Mouse (Mus musculus): ENCODE measurements around the gene Tmem123.

The Tmem123 gene

DNA sequence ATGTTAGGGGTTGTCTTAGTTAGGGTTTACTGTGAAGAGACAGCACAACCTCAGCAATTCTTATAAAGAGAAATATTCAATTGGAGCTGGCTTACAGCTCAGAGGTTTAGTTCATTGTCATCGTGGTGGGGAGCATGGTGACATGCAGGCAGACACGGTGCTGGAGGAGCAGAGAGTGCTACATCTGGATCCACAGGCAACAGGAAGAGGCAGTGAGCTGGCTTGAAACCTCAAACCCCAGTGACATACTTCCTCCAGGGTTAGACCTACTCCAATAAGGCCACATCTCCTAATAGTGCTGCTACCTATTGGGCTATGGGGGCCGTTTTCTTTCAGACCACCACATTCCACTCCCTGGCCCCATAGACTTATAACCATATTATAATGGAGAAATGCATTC lies 12.1 kb downstream of the Tmem123 start:
- peak; percentile 91 for DNase-seq (ENCODE audit: low read depth)

DNA sequence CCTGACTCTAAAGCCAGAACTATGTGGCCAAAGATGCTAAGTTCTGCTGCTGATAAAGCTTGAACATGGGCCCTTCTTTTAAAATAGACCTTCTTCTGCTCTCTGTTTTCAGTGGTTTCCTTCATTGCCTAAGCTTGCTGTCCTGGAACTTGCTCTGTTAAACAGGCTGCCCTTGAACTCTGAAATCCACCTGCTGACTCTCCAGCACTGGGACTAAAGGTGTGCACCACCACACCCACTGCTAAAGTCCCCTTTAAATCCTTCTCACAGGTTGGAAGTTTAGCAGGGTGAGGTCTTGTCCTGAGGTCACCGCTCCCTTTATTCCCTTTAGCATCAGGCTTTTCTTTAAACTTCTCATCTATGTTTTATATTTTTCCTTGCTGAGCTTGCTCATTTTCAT lies 13.1 kb downstream of the Tmem123 start:
- DNase-seq (ENCODE audit: low read depth) = no peak

DNA sequence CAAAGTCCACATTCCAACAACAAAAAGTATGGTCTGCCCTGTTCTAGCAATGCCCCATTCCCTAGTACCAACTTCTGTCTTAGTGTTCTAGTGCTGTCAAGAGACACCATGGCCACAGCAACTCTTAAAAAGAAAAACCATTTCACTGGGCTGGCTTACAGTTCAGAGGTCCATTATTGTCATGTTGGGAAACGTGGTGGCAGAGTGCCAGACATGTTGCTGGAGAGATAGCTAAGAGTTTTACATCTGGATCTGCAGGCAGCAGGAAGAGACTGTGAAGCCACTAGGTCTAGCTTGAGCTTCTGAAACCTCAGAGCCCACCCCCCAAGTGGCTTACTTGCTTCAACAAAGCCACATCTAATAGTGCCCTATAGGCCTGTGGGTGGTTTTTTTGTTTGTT lies 13.8 kb downstream of the Tmem123 start:
- peak; percentile 81 for DNase-seq (ENCODE audit: low read depth)

DNA sequence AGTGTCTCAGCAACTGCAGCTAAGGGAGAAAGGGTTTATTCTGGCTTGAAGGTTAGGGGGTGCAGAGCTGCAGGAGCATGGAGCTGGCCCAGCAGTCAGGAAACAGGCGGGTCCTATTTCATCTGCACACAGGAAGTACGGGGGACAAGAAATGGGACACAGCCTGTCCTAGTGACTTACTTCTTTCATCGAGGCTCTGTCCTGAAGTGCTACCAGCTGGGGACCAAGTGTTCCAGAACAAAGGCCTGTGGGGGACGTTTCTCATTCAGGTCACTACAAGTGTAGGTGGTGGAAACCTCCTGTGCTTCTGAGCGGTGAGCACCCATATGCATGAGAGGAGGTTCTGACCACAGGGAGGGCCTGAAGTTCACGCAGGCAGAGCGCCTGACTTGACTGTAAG lies 14.9 kb downstream of the Tmem123 start:
- DNase-seq (ENCODE audit: low read depth) = no peak

DNA sequence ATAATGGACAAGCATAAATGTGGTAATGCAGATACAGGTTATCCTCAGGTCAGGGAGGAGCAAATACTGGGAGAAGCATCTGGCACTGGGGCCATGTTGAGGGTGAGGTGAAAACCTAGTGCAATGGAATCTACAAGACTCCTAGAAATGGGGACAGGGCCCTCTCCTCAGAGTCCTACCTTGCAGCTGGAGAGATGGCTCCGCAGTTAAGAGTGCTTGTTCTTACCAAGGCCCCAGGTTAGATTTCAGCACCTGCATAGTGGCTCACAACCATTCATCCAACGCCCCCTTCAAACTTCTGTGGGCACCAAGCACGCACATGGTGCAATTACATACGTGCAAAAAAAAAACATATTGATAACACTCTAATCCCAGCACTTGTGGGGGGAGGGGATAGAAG lies 15.9 kb downstream of the Tmem123 start:
- DNase-seq (ENCODE audit: low read depth) = no peak

DNA sequence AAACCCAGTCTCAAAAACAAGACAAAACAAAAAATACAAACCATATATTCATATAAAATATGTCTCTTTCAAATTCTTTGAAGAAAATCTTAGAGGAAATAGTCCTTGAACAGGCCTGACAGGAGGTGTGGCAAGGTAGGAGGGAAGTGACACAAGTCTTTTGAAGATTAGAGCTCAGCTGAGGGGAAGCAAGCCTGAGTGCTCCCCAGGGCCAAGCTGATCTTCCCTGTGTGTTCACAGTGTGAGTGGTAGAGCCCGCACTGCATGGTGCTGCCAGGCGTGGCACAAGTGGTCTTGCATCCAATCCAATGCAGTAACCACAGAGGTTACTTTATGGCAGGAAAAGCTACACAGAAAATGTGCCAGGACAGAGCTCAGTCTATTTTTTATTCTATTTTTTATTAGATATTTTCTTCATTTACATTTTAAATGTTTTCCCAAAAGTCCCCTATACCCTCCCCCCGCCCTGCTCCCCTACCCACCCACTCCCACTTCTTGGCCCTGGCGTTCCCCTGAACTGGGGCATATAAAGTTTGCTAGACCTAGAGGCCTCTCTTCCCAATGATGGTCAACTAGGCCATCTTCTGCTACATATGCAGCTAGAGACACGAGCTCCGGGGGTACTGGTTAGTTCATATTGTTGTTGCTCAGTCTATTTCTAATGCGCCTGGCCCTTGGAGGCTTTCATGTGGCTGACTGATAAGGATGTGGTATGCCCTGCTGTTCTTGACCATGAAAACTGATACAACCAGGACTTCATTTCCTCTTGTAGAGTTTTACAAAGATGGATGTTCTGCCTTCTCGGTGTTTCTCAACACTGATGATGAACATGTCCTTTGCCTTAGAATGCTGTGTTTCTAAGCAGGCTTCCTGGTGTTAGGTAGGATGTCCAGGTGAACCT lies 16.7 kb downstream of the Tmem123 start:
- peak; percentile 96 for DNase-seq (ENCODE audit: low read depth)

DNA sequence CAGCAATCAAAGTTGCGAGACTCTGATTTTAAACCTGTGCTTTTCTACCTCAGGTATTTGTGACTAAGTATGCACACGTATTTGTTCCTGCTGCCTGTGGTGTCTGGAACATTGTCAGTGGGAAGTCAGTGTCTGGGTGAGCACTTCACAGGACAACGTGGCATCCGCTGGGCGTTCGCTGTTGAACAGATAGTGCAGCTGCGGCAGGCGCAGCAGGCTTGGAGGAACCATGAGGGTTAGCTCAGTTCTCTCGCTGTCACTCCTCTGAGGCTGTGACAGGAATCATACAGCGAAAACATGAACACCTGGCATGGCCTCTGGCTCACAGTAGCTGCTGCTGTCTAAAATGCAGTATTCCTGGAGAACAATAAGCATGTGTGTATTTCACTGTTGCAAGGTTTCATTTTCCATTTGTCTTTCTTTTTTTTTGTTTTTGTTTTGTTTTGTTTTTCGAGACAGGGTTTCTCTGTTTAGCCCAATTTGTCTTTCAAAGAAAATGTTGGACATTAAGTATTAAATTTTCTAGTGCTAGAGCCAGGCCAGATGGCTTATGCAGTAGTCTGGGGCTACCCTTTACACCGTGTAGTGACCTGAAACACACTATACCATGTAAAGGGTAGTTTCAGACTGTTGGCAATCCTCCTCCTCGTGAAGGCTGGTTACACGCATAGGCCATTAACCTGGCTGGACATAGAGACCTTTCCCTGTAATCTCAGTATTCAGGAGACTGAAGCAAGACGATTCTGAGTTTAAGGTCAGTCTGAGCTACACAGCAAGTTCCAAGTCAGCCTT lies 20.2 kb downstream of the Tmem123 start:
- no peak for DNase-seq (ENCODE audit: low read depth)

DNA sequence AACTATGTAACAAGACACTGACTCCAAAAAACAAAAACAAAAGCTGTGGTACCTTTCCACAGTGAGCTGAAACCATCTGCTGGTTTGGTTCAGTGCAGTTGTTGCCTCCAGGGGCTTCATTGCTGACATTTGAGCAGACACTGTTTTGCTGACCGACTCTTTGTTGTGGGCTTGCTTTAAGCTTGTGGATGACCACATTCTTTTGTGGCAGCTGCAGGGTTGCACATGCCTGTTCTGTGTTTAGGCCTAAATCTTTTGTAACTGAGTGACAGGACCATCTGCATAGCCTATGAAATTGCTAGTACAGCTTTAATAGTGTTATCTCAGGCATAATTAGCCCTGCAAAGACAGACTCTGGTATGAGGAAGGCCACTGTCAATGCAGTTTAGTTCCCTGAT lies 20.8 kb downstream of the Tmem123 start:
- DNase-seq (ENCODE audit: low read depth) = no peak

DNA sequence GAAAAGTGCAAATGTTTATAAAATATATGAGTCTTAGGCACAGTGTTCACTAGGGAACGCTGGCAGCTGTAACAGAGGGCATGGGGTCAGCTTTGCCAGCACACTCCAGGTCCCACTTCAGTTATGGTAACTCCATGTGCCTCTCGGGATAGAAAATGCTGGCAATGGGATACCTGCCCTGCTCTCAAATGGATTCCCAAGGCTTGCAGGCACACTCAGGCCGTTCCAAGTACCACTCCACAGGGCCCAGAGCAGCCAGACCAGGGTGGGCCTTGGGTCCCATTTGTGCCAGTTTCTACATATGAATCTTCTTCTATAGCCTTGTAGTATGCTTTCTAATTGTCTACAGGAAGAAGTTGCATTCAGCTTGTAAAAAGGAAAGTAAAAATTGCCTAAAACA lies 21.6 kb downstream of the Tmem123 start:
- no peak for DNase-seq (ENCODE audit: low read depth)

DNA sequence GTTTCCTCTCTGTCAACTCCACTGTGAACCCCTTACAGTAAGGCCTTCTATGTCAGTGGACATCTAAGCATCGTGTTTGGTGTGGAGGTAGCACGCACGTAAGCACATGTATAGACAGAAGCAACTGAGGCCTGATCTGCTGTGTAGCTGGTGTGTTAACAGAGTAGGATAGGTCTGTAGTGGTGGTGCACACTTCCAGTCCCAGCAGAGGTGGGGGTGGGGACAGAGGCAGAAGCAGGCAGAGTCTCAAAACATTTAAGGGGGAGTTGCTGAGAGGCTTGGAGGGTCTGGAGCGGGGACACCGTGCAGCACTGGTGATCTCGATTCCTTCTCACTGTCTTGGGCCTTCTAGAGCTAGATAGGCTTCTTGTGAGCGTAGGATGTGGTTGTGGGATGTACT lies 22.2 kb downstream of the Tmem123 start:
- no peak for DNase-seq (ENCODE audit: low read depth)

DNA sequence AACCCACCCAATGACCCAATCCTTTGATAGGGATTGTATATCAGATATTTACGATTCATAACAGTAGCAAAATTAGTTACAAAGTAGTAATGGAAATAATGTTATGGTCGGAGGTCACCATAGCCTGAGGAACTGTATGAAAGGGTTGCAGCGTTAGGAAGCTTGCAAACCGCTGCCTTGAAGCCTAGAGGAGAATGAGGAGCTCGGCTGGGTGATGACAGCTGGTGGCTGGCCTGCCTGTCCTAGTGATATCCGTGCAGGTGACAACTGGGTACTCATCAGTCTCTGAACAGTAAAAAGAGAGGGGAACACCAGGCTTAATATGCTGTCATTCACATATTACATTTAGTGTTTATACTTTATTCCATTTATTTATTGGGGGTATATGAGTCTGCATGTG lies 24.6 kb downstream of the Tmem123 start:
- DNase-seq (ENCODE audit: low read depth) = no peak

DNA sequence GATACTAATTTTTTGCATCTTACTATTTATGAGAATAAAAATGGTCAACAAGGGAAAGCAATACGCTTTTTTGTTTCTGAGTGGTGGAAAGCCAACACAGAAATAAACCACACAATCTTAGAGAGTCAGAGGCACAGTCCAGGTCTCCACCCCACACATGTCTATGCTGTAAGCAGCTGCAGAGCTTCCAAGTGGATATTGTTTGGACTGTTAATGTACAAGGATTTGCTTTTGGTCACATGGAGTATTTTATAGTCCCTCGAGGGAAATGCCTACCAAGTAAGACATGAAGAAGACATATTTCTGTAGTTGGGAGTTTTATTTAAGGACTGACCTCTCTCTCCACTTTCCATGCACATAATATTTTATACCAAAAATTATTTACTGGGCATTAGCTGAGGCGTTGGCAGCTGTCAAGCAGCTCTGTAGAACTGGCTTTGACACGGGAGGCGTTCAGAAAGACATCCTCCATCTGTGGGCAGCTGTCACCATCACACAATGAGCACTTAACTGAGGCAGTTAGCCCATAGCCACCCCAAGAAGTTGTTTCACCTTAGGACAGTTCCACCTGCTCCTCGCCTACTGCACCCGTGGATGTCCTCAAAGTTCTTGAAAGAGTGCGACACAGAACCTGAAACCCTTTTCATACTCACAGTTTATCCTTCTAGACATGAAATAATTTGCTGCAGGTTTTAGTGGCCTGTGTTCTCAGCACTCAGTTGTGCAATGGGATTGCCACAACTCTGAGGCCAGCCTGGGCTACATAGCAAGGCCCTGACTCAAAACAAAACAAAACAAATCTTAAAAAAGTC lies 26.1 kb downstream of the Tmem123 start:
- no peak for DNase-seq (ENCODE audit: low read depth)

DNA sequence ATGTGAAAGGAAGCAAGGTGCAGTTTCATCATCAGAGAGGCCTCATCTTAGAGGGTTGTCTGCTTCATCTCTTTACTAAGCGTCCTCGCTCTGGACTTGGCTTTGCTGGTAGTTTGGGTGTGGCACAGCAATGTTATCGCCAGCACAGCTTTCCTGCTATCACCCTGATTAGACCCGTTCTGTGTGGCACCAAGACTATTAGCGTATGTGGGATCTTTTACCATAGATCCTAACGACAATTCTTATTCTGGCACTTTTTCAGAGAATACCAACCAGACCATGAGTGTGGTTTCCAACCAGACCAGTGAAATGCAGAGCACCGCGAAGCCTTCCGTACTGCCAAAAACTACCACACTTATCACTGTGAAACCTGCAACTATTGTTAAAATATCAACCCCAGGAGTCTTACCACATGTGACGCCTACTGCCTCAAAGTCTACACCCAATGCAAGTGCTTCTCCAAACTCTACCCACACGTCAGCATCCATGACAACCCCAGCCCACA lies 26.8 kb downstream of the Tmem123 start:
- no peak for DNase-seq (ENCODE audit: low read depth)

DNA sequence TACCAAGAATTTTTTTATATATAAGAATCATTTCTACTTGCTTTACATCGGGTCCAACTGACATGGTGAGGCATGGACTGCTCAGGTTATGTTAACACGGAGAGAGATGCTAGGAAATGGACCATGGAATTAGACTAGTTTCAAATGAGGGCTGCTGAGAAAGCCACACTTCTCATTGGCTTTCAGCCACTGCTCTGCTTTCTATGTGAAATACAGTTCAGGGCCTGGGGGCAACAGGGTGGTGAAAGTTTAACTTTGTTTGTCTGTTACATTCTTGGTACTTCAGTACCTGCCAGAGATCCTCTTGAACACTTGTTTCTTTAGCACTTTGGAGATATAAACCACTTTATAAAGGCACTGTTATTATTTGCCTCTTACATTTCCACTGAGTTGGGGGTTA lies 29.7 kb downstream of the Tmem123 start:
- no peak for DNase-seq (ENCODE audit: low read depth)

DNA sequence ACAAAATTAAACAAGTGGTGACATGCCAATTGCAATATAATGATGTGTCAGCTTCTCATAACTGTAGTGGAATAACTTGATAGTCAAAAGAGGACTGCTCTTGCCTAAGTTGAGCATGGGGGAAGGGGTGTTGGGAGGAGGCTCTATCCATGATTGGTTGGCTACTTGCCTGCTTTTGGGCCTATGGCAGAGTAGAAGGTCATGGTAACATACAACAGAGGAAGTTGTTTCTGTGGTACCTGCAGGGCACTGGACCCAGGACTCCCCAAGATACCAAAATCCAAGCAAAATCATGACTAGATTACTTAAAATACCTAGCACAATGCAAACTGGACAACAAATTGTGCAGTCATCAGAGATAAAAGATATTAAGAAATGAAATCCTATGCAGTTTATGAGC lies 31.7 kb downstream of the Tmem123 start:
- DNase-seq (ENCODE audit: low read depth) = no peak

DNA sequence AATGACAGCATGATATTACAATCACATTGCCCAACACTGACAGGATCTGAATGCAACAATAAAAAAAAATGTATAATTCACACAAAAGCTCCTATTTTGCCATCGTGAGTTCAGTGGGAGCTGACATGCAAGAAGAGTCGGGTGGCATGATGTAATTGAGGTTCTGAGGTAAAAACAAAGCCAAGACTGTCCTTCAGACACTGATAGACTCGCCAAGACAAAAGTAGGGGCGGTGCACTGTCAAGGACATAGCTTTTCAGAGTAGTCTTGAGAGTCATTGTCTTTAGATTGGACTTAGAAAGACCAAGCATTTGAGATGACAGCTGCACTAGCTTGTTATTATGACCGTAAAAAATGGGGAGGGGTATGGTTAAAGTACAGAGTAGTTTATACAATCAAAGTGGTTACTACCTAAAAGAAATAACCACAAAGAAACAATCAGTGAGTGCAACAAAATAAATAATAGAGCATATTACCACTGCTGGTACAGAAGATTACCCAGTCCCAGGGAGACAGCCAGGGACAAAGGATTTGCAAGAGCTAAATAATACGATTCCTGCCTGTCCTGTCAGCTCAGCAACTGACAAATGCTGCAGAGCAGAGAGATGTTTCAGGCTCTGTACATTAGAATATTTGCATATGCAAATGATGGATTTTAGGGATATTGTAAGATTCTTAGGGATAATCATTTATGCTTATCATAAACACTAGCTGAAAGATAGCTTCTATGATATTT lies 32.5 kb downstream of the Tmem123 start:
- DNase-seq (ENCODE audit: low read depth) = no peak

DNA sequence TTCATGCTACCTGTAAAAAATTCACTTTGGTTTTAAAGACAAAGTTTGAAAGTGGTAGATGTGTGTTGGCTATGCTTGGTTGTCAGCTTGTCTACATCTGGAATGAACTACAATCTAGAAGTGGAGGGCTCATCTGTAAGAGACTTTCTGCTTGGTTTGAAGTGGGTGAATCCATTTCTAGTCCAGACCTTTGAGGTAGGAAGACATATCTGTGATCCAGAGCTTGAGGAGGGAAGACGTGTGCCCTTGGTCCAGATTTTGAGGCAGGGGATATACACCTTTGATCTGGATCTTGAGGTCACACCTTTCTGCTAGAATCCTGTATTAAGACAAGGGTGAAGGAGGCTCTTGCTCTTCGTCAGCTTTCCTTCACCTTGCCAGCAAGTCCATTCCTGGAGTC lies 33.7 kb downstream of the Tmem123 start:
- no peak for DNase-seq (ENCODE audit: low read depth)

DNA sequence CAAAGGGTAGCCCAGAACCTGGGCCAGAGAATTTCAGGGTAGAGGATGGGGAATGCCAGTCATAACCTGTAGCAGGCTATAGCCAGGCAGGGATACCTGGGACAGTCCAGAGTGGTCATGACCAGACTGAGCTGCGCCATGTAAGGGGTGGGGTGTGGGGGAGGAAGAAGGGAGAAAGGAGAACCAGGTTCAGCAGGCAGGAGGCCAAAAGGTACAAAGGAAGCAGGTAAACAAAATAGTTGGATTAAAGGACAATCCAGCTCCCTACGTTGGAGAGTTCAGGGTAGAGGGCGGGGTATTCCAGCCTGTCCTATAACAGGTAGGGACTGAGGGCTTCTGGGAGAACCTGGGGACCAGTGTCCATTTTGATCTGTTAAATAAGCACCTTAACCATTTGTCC lies 34.7 kb downstream of the Tmem123 start:
- DNase-seq (ENCODE audit: low read depth) = no peak

DNA sequence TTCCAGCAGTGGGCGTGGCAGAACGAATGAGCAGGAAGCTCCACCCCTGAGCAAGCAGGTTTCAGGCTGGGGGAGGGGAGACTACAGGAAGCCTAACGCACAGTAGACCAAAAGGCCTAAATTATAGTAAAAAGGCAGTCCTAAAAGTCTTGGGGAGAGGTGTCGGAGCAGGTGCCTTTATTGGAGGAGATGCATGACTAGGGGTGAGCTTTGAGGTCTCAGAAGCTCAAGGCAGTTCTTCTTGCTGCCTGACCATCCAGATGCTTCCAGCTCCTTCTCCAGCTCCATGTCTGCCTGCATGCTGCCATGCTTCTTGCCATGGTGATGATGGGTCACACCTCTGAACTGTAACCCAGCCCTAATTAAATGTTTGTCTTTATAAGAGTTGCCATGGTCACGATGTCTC lies 41.3 kb downstream of the Tmem123 start:
- no peak for DNase-seq (ENCODE audit: low read depth)

DNA sequence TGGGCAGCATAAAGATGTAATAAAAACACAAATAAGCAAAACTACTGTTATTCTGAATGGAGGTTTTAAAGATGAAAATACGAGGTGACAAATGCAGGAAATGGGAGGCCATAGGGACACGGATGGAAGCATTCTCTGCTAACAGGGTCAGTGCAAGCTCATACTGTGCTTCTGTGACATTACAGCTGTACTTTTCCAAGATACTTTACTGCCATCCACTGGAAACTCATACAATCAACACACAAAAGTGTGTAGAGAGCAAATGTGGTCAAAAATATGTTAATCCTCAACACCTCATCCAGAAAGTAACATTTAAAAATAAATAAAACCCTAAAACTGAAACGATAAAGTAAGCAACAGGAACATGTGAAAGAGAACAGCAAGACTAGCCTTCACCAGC lies 58.9 kb downstream of the Tmem123 start:
- peak; percentile 51 for DNase-seq (ENCODE audit: low read depth)

DNA sequence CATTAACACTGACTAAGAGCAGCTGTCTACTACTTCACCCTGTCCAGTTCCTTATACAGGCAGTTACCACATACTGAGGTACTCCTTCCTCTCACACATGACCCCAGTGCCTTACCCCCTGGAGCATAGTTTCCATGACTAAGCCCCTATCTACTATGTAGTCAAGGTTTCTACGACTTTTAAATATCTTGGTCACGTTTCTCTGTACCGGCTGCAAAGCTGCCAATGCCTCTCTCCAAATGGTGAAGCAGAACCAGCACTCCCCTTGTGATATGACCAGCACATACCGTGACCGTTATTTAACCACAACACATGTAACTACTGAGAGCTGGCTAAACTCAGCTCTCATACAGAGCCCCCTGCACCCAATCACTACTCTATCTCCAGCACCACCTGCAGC lies 61.1 kb downstream of the Tmem123 start:
- peak; percentile 59 for DNase-seq (ENCODE audit: low read depth)

DNA sequence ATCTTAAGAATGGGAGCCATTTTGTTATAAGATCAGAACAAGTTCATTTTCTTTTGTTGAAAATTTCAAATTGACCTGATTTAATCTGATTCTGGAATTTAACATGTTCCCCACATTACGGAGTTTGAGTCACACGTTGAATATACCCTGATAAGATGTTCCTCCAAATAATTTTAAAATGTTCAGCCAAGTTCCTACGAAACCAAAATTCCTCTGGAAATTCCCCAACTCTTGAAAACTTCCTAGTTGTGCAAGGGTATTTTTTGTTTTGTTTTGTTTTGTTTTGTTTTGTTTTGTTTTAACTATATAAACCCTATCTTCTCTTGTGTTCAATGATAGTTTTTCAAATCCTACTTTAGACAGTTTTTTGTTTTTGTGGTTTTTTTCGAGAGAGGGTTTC lies 64.9 kb downstream of the Tmem123 start:
- DNase-seq (ENCODE audit: low read depth) = no peak
